14 mouse cellular contexts compared by ENCODE assay signal in the genomic region with DNA sequence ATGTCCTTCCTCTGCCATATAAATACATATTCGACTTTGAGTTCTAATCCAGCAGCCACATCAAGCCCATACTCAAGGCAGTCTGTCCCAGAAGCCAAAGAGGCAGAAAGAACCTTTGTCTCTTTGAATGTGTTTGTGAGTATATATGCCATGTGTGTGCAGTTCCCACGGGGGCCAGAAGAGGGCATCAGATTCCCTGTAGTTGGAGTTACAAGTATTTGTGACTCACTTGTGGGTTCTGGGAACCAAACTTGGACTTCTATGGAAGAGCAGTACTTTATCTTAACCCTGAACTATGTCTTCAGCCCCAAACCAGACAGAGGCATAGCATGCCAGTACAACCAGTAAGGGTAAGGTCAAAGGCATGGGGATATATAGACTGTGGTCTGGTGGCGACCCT.
"Had no signal": no experiment of that assay in that cellular context is flagged by ENCODE, and none has a peak within 500 bp of the region (broad histone marks: within the 10 kb centered on the region; RNA-seq: fewer than 3 reads in every experiment).

No protein-coding gene starts in this region.

- H3K4me2 ChIP-seq: kidney, embryonic 15.5 days; limb, embryonic 15.5 days; liver, embryonic 12.5 days; midbrain, embryonic 12.5 days had no signal

- H3K27ac ChIP-seq: kidney, embryonic 15.5 days; limb, embryonic 15.5 days; liver, embryonic 12.5 days; macrophage; midbrain, embryonic 12.5 days had no signal

- H3K4me1 ChIP-seq: kidney, embryonic 15.5 days; limb, embryonic 15.5 days; liver, embryonic 12.5 days; megakaryocyte, embryonic 14.5 days; midbrain, embryonic 12.5 days had no signal

- H3K9me3 ChIP-seq: kidney, embryonic 15.5 days; limb, embryonic 15.5 days had no signal

- ATAC-seq: liver, embryonic 12.5 days had no signal

- DNase-seq: kidney, adult 11 months; kidney, postnatal 36 days; layer of hippocampus, adult 9-11 months; layer of hippocampus, postnatal 36 days; lung, adult 18-20 months; lung, postnatal 10 days; right cerebral cortex, postnatal 14 days; thymus, postnatal 36 days had no signal

- H3K27me3 ChIP-seq: limb, embryonic 15.5 days; liver, embryonic 12.5 days had no signal

- H3K4me3 ChIP-seq: kidney, embryonic 15.5 days; limb, embryonic 15.5 days; liver, embryonic 12.5 days; megakaryocyte, embryonic 14.5 days; midbrain, embryonic 12.5 days had no signal

- H3K9ac ChIP-seq: kidney, embryonic 15.5 days; limb, embryonic 15.5 days; liver, embryonic 12.5 days; midbrain, embryonic 12.5 days had no signal

- H3K36me3 ChIP-seq: kidney, embryonic 15.5 days; limb, embryonic 15.5 days; liver, embryonic 12.5 days; midbrain, embryonic 12.5 days had no signal
